Mouse (Mus musculus): ENCODE data around the gene Qrich1.

Gene Qrich1

DNA sequence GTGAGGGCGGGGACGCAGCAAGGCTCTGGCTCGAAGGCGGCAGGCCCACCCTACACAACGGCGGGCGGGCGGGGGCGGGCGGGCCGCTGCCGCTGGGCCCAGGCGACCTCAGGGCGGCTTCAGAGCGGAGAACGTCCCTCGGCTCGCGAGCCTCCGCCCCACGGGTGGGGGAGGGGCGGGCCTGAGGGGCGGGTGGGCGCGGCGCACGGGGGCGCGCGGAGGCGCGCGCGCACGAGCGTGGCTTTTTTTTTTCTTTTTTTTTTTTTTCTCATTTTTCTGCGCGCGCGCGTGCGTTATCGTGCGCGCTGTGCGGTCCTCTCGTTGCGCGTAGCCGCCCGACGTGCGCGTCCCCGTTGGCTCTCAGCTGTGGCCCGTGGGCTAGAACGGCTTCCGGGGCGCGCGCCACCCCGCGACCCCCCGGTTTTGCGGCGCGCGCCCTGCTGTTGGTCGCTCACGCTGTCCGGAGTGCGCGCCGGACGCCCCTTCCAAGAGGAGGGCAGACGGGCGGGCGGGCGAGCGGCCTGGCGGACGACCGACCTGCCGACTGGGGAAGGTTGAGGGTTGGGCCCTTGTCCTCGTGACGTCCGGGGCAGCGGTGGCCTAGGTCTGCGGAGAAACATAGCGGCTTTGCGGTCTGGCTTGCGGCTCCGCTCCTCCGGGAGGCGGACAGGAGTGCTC, 786 bp downstream of the Qrich1 start:
- ChIA-PET POLR2A (interaction anchor here (0.6 to 12.6 kb wide), 130 partner anchors 8 to 1414 kb away, joined by 3 to 192 read pairs (median 5); partner anchors contain the start of genes Qars (in 4 of the 4), Usp19 (in 4 of the 4), Dalrd3 (in 3 of the 4) and Gpx1 (in 3 of the 4)), CTCF (interaction anchor here in 2 of 4 experiments (0.6 to 1.6 kb wide), 8 partner anchors 8 to 381 kb away, joined by 3 to 6 read pairs (median 3); partner anchors contain the start of genes Qars (in 2 of the 2) and Ndufaf3 (in 1 of the 2))

DNA sequence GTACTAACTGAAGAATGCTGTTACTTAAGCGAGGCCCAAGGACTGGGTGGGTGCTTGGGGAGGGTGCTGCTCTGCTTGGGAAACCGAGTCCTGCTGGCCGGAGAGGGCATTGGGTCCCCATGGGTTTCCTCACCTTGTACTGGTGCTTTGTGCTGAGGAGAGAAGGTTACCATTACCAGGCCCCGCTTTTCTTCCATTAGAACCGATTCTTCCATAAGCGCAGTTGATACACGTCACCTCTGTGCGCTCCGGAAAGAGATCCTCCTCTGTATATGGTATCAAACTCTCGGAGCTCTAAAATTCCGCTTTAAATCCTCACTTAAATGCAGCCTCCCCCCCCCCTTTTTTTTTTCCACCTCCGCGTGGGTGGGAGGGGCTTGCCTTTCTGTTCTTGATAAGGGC, 1.3 kb downstream of the Qrich1 start:
- CTCF ChIA-PET = interaction anchor here in 1 of 4 experiments (1.6 kb wide), 1 partner anchor 10 kb away, joined by 6 read pairs; the partner anchor contains the start of gene Qars
- POLR2A ChIA-PET = interaction anchor here (0.6 to 12.6 kb wide), 88 partner anchors 7 to 1800 kb away, joined by 3 to 192 read pairs (median 6); partner anchors contain the start of genes Usp19 (in 4 of the 4), Dalrd3 (in 3 of the 4), Impdh2 (in 3 of the 4) and Lamb2 (in 3 of the 4)

DNA sequence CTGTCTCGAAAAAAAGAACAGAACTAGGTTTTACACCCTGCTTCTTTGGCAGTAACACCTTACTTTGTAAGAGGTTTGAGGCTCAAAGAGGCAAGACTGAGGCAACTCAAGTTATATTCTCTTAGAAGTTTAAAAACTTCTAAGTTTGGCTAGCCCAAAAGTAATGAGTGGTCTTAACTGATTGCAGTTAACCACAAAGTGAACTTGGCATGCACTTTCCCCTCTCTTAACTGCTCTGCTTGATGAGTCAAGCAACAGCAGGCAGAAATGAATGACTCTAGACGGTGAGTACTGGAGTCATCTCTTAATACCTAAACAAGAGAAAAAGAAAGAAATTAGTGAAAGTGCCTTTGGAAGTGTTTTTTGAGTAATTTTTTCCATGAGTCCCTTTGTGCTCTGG, 5.0 kb downstream of the Qrich1 start:
- POLR2A ChIA-PET = interaction anchor here in 3 of 4 experiments (0.6 to 12.6 kb wide), 11 partner anchors 11 to 470 kb away, joined by 3 to 192 read pairs (median 4); partner anchors contain the start of genes 1700102P08Rik (in 1 of the 3), Arih2 (in 1 of the 3), Impdh2 (in 1 of the 3) and Pfkfb4 (in 1 of the 3)
- CTCF ChIA-PET = no interaction called here

DNA sequence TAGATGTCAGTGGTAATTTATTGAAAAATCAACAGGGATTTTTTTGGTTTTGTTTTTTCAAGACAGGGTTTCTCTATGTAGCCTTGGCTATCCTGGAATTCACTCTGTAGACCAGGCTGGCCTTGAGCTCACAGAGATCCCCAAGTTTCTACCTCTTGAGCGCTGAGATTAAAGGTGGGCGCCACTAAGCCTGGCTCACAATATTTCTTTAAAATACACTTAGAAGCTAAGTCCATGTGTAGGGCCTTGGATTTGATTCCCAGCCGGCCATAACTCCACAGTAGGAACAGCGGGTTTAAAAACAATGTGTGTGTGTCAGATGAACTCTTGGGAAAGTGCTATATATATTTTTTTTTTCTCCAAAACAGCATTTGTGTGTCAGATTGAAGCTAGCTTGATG, 6.7 kb downstream of the Qrich1 start:
- CTCF ChIA-PET = no interaction called here
- POLR2A ChIA-PET = interaction anchor here in 2 of 4 experiments (1.0 to 12.6 kb wide), 12 partner anchors 10 to 115 kb away, joined by 3 to 192 read pairs (median 4); partner anchors contain the start of genes Usp19 (in 2 of the 2), Dalrd3 (in 1 of the 2), Impdh2 (in 1 of the 2) and Ndufaf3 (in 1 of the 2)

DNA sequence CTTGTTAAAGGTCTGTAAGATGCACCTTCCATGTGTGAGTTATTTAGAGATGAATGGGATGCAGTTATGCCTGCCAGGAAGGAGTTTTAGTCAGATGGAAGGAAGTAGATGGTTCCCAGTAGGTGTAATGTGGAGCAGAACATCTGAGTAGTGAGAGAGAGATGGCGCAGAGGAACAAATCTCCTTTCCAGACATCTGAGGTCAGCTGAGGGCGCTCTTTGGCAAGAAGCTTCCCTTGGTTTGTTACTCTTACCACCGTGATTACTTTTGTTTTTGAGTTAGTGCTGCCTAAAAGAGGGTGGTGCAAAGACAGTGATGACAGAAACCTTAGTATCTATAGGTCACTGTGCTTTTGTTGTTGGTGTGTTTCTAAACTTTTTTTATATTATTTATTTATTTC, 8.8 kb downstream of the Qrich1 start:
- ChIA-PET CTCF (interaction anchor here in 2 of 4 experiments (0.8 to 1.7 kb wide), 5 partner anchors 8 to 73 kb away, joined by 3 to 4 read pairs (median 3); partner anchors contain the start of gene Ndufaf3 (in 1 of the 2)), POLR2A (interaction anchor here in 3 of 4 experiments (0.6 to 12.6 kb wide), 23 partner anchors 8 to 71 kb away, joined by 3 to 192 read pairs (median 5); partner anchors contain the start of genes Impdh2 (in 3 of the 3), Qrich1 (in 3 of the 3), Dalrd3 (in 1 of the 3) and Usp19 (in 1 of the 3))

DNA sequence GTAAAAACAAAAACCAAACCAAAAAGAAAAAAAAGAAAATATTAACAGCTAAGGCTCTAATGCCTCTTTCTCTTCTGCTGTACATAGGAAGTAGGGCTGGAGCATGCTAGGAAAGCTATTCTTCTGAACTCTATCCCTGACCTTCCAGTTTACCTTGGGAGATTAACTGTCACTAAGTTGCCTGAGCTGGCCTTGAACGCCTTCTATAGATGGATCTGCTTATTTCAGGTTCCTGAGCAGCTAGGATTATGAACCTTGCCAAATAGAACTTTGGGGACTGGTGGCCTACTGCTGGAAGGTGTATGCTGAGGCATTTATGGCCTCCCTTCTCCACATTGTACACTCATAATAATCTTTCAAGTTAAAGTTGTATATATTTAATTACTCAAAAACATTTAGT, 14.3 kb downstream of the Qrich1 start:
- POLR2A ChIA-PET = interaction anchor here in 3 of 4 experiments (0.7 to 10.8 kb wide), 14 partner anchors 10 to 192 kb away, joined by 3 to 192 read pairs (median 5); partner anchors contain the start of genes Qrich1 (in 3 of the 3), Impdh2 (in 2 of the 3), Qars (in 2 of the 3) and Gpx1 (in 1 of the 3)
- CTCF ChIA-PET = no interaction called here

DNA sequence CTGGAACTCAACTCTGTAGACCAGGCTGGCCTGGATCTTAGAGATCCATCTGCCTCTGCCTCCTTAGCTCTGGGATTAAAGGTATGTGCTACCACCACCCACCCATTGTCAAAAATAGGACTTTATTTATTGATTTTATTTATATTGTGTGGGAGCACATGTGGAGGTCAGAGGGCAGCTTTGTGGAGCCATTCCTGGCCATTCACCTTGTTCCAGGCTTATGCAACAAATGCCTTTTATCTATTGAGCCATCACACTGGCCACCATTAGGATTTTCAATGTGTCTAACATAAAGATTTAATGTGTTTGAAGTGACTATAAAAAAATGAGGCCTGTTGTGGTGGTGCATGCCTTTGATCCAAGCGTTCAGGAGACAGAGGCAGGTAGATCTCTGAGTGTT, 14.9 kb downstream of the Qrich1 start:
- ChIA-PET POLR2A (interaction anchor here (0.6 to 10.8 kb wide), 17 partner anchors 9 to 192 kb away, joined by 3 to 192 read pairs (median 5); partner anchors contain the start of genes Qrich1 (in 3 of the 4), Gpx1 (in 1 of the 4), Impdh2 (in 1 of the 4) and Qars (in 1 of the 4)), CTCF (no interaction called here)

DNA sequence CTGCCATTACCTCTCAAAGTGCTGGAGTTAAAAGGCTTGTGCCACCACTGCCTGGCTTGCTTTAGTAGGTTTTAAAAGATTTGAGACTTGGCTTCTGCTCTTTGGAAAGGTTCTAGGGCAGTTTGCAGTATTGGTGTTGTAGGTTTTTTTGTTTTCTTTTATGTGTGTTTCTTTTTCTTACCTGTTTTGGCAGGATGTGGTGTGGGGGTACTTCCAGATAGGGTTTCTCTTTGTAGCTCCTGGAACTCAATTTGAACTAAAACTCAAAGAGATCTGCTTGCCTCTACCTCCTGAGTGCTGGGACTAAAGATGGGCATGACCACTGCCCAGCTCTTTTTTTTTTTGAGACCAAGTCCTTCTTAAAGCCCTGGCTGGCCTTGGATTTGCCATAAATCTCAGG, 24.2 kb downstream of the Qrich1 start:
- ChIA-PET CTCF (interaction anchor here in 2 of 4 experiments (0.6 to 0.9 kb wide), 2 partner anchors 11 to 1964 kb away, joined by 3 read pairs; no protein-coding TSS in a partner anchor), POLR2A (interaction anchor here in 1 of 4 experiments (1.0 to 4.2 kb wide), 6 partner anchors 11 to 25 kb away, joined by 3 to 18 read pairs (median 6); partner anchors contain the start of gene Qrich1)

DNA sequence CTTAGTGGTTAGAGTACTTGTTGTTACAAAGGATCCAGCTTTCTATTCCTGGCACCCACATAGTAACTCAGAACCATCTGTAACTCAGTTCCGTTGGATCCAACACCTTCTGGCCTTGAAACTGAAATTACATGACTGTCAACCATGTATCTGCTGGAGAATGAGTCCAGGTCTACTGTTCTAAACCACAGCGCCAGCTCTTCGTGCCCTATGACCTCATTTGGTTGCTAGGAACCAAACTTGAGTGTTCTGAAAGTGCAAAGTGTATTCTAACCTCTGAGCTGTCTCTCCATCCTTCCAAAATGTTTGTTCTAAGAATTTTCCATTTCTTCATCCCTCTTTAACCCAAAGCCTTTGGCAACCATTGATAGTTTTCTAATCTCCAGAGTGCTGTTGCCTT, 29.4 kb downstream of the Qrich1 start:
- CTCF ChIA-PET = no interaction called here
- POLR2A ChIA-PET = interaction anchor here in 2 of 4 experiments (0.9 to 4.6 kb wide), 13 partner anchors 8 to 47 kb away, joined by 3 to 25 read pairs (median 7); partner anchors contain the start of genes Impdh2 (in 2 of the 2), Ndufaf3 (in 1 of the 2) and Qrich1 (in 1 of the 2)

DNA sequence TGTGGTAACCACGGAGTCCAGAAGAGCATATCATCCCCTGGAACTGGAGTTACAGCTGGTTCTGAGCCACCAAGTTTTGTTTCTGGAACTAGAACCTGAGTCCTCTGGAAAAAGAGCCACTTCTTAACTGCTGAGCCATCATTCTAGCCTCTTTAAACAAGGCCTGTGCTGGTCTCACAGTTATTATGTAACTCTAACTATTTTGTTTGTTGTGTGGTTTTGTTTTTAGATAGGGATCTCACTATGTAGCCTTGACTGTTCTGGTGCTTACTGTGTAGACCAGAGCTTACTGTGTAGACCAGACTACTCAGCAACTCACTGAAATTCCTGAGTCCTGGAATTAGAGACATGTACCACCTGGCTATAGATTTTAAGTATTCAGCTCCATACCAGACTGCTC, 30.3 kb downstream of the Qrich1 start:
- CTCF ChIA-PET = interaction anchor here in 1 of 4 experiments (1.3 kb wide), 1 partner anchor 18 kb away, joined by 3 read pairs; no protein-coding TSS in a partner anchor

DNA sequence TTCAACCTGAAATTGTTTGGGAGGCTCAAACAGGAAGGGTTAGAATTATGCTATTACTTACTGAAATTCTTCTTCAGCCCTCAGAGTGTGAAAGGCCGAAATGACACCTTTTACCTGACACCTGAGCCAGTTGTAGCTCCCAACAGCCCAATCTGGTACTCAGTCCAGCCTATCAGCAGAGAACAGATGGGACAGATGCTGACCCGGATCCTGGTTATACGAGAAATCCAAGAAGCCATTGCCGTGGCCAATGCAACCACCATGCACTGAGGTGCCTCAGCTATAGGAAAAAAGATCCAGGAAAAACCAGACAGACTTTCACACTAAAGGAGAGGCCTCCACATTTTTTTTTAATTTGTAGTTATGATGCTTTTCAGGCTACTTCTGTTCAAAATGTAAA, 42.6 kb downstream of the Qrich1 start:
- ChIA-PET CTCF (interaction anchor here in 2 of 4 experiments (0.6 to 1.7 kb wide), 2 partner anchors 15 to 274 kb away, joined by 3 to 6 read pairs; no protein-coding TSS in a partner anchor), POLR2A (interaction anchor here in 3 of 4 experiments (0.7 to 6.9 kb wide), 21 partner anchors 10 to 1573 kb away, joined by 3 to 90 read pairs (median 6); partner anchors contain the start of genes Dalrd3 (in 2 of the 3), Ndufaf3 (in 1 of the 3), Qrich1 (in 1 of the 3) and Wdr6 (in 1 of the 3))

More for the DNA sequence above, 30.3 kb downstream of the Qrich1 start:
- POLR2A ChIA-PET = interaction anchor here in 2 of 4 experiments (1.0 to 4.6 kb wide), 14 partner anchors 8 to 46 kb away, joined by 3 to 19 read pairs (median 6); partner anchors contain the start of genes Impdh2 (in 2 of the 2), Qrich1 (in 2 of the 2), Ndufaf3 (in 1 of the 2) and Wdr6 (in 1 of the 2)

DNA sequence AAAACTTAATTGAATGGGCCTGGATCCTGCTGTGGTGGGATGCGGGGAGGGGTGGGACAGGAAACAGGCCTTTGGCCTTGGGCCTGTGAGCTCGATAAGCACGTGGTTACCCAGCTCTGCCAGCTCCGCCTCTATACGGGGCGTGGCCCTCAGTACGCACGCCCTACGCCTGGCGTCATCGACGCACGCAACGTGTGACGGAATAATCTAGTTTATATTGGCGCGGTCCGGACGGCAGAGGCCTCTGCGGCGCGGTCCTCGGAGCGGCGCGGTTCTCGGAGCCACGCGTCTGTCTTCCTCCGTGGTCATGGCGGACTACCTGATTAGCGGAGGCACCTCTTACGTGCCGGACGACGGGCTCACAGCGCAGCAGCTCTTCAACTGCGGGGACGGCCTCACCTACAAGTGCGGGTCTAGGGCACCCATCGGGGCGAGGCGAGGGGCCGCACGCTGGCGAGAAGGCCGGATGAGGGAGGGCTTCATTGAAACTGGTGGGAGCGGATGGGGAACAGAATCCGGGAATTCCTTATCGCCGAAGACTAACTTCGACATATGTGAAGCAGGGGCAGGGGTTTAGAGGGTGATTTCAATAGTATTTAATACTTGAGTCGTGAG, 43.7 kb downstream of the Qrich1 start, which contains the start of gene Impdh2:
TSS of gene Impdh2 (plus strand) at position 60 of the 615 bp plus-strand sequence.
- POLR2A ChIA-PET = interaction anchor here in 3 of 4 experiments (0.5 to 6.9 kb wide), 108 partner anchors 8 to 1733 kb away, joined by 3 to 90 read pairs (median 5); partner anchors contain the start of genes Dalrd3 (in 3 of the 3), Qars (in 3 of the 3), Qrich1 (in 3 of the 3) and Wdr6 (in 3 of the 3)
- CTCF ChIA-PET = interaction anchor here in 2 of 4 experiments (0.5 to 1.7 kb wide), 7 partner anchors 10 to 234 kb away, joined by 3 to 13 read pairs (median 6); partner anchors contain the start of genes Dalrd3 (in 1 of the 2) and Wdr6 (in 1 of the 2)

DNA sequence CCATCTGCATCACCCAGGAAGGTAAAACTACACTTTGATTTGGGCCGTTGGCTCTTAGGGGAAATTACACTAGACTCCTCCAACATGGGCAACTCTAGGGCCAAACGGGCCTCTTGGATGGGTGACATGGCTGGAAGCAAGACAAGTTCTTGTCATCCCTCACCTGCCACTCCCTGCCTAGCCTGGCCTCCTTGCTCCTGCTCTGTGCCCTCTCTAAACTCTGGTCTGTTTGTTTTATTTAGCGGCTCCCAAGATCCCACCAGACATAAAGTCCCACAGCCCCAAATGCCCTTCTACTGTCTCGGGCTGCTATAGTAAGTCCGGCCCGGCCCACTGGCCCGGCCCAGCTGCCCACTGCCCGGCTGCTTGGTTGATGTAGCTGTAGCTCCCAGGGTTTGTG, 47.1 kb downstream of the Qrich1 start:
- ChIA-PET CTCF (no interaction called here), POLR2A (interaction anchor here in 3 of 4 experiments (1.0 to 9.0 kb wide), 13 partner anchors 10 to 84 kb away, joined by 3 to 184 read pairs (median 4); partner anchors contain the start of genes Qrich1 (in 2 of the 3), Wdr6 (in 2 of the 3), Lamb2 (in 1 of the 3) and Qars (in 1 of the 3))

DNA sequence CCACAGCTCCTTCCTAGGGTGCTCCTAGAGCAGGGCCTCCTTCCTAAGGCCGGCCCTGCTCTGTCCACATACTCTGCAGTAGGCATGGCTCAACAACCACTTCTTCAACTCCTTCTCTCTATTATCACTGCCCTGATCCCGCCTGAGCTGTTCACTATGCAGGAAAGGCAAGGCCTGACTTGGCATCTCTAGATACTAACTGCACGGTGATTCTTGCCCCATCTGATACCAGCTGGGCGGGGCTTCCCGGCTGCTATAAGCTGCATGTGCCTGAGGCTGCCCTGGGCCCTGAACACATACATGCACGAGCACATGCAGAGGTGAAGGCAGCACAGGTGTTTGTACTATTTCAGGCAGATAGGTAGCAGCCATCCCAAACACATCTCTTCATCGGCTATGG, 47.5 kb downstream of the Qrich1 start:
- ChIA-PET CTCF (interaction anchor here in 1 of 4 experiments (0.5 kb wide), 1 partner anchor 219 kb away, joined by 3 read pairs; no protein-coding TSS in a partner anchor), POLR2A (interaction anchor here in 3 of 4 experiments (0.5 to 9.0 kb wide), 16 partner anchors 10 to 132 kb away, joined by 3 to 184 read pairs (median 4); partner anchors contain the start of genes Wdr6 (in 2 of the 3), Lamb2 (in 1 of the 3), Qars (in 1 of the 3) and Qrich1 (in 1 of the 3))

DNA sequence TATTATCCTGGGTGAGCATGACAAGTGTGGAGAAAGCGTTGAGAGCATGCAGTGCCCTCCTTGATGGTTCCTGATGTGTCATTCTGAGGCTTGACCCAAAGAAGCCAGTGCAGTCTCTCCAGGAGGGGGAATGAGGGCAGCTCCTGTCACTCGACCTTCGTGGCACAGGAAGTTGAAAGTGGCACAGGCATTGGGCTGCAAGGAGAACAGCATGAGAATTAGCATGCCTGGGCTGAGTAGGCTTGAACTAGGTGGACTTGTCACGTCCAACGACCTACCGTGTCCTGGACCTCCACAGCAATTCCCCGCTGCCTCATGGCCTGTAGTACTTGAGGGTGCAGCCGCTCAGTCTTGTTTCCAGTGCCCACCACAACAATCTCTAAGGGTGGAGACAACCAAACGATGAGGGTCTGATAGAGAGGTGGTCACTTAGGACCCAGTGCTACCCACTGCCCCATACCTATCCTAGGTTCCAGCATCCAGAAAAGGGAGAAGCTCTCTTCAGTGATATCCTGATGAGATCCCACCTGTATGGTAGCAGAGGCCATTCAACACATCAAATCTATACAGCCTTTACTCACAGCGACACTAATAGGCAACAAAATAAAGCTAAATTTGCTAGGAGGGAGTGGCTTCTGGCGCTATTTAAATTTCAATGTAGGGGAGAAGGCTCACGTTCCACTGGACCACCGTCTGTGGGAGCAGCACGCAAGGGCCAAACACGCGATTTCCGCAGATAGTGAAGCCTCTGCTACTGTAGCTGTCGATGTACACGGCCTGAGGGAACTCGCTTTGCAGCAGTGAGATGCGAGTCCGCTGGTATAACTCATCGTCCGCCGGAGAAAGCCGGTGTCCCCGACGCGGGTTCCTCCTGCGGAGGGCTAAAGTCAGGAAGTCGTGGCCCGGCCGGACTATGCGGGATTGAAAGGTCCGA, 49.5 kb downstream of the Qrich1 start:
- ChIA-PET CTCF (interaction anchor here in 1 of 4 experiments (1.1 to 2.3 kb wide), 3 partner anchors 9 to 40 kb away, joined by 3 to 16 read pairs (median 3); partner anchors contain the start of gene Wdr6), POLR2A (interaction anchor here (0.5 to 9.0 kb wide), 29 partner anchors 8 to 425 kb away, joined by 3 to 184 read pairs (median 5); partner anchors contain the start of genes Wdr6 (in 4 of the 4), Gpx1 (in 2 of the 4), Qrich1 (in 2 of the 4) and Lamb2 (in 1 of the 4))
